Mouse (Mus musculus): ENCODE measurements around the gene Samd14. TPM values are rescaled to one million over a fixed set of nuclear protein-coding genes. Genes with fewer than 3 reads are reported as not detected.

The Samd14 gene
- polyA plus RNA-seq, 1 experiment from 2014 or later = 9.0 TPM

DNA sequence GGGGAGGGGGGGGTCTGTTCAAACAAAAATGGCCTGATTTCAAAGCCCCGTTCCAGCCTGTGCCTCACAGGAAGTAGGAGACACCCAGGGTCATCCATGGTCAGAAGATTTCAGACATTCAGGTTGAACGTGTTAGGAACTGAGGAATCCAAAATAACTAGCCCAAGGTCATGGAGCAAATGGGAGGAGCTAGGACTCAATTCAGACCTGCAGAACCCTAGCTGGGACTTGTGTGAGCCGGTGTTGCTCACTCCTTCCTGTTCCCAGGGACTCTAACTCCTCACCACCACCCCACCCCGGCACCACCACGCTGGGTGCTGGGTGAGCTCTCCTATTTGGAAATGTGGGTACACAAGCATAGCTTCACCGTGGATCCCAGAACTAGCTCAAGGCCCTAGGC lies 22.3 kb upstream of the Samd14 start:
- peak overlapping the region; percentile 30; the same call in 1 of the 2 replicates for H3K9ac ChIP-seq (ENCODE audit: low read length)
- H3K4me1 ChIP-seq (ENCODE audit: control insufficient read depth, insufficient read depth, low read length) = peaks cover 27% of the 10 kb centered on the region
- no peak overlapping the region for H3K4me2 ChIP-seq (ENCODE audit: low read depth, low read length)

DNA sequence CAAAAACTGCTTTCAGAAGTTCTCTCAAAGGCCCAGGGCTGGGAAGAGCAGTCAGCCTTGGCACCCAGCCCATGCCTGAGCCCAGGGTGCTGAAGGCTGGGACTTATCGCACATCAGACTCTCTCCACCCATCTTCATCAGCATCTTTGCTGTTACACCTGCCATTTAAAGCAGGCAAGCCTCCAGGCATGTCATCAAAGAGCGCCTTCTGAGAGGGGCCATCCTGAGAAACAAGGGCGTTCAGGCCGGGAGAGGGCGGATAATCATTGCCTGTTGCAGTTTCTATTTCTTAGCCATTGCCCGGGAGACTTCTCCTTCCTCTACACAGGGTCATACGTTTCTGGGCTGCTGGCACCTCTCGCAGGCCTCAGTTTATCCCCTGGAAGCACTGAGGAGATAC lies 21.8 kb upstream of the Samd14 start:
- Histone ChIP-seq H3K9ac (ENCODE audit: low read length) (no peak overlapping the region), H3K4me2 (ENCODE audit: low read depth, low read length) (no peak overlapping the region), H3K36me3 (ENCODE audit: control insufficient read depth, insufficient read depth) (no peaks in the 10 kb centered on the region), H3K9me3 (replicated peaks; ENCODE audit: control insufficient read depth, low read length) (no peaks in the 10 kb centered on the region), H3K4me1 (ENCODE audit: control insufficient read depth, insufficient read depth, low read length) (peaks cover 31% of the 10 kb centered on the region), H3K27me3 (ENCODE audit: control insufficient read depth, insufficient read depth, low read length) (no peaks in the 10 kb centered on the region), H3K4me3 (ENCODE audit: low read length) (no peak overlapping the region), H3K27ac (ENCODE audit: low read length) (no peak overlapping the region)
- WGBS = 72% methylated on average over 8 of the region's 8 CpGs
- ATAC-seq (replicated peaks; ENCODE audit: extremely low read depth, insufficient read depth, low FRiP score) = no peak

More for the DNA sequence above, 22.3 kb upstream of the Samd14 start:
- no peaks in the 10 kb centered on the region for H3K9me3 ChIP-seq (replicated peaks; ENCODE audit: control insufficient read depth, low read length)
- 49% methylated on average over 6 of the region's 6 CpGs for WGBS
- ATAC-seq (replicated peaks; ENCODE audit: extremely low read depth, insufficient read depth, low FRiP score) = no peak
- H3K4me3 ChIP-seq (ENCODE audit: low read length) = no peak overlapping the region
- H3K27ac ChIP-seq (ENCODE audit: low read length) = no peak overlapping the region
- no peaks in the 10 kb centered on the region for H3K36me3 ChIP-seq (ENCODE audit: control insufficient read depth, insufficient read depth)
- no peaks in the 10 kb centered on the region for H3K27me3 ChIP-seq (ENCODE audit: control insufficient read depth, insufficient read depth, low read length)

DNA sequence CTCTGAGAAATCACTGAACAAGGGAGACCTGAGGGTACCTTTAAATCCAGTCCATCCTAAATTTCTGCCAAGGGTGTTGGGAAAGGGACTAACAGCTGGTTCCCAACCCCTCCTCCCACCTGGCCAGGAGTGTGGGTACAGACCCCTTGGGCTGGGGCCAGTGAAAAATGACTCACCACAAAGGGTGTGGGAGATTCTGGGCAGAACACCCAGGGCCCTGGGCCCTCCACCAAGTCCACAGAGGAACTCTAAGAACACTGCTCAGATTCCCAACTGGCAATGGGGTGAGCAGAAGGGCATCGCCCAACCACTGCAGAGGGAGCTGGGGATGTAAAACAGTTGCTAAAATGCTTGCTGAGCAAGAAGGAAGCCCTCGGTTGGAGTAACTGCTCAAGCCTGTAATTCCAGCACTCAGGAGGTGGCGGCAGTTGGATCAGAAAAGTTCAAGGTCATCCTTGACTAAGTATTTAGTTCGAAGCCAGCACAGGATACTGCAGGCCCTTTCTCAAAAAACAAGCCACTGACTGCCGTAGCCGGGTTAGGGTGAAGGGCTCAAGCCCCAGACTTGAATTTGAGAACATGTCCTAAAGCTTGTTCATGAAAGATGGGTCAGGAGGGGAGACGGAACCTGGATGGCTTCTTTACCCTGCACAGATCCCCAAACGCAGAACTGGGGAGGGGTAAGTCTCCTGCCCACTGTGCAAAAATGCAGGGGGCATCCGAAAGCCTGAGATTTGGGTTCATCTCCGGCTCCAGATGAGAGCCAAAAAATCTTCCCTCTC lies 20.7 kb upstream of the Samd14 start:
- H3K36me3 ChIP-seq (ENCODE audit: control insufficient read depth, insufficient read depth) = no peaks in the 10 kb centered on the region
- H3K27me3 ChIP-seq (ENCODE audit: control insufficient read depth, insufficient read depth, low read length) = no peaks in the 10 kb centered on the region
- H3K9me3 ChIP-seq (replicated peaks; ENCODE audit: control insufficient read depth, low read length) = no peaks in the 10 kb centered on the region
- WGBS = 19% methylated on average over 10 of the region's 10 CpGs
- H3K4me1 ChIP-seq (ENCODE audit: control insufficient read depth, insufficient read depth, low read length) = peaks cover 42% of the 10 kb centered on the region
- no peak for ATAC-seq (replicated peaks; ENCODE audit: extremely low read depth, insufficient read depth, low FRiP score)
- peak overlapping the region; percentile 98 for H3K4me2 ChIP-seq (ENCODE audit: low read depth, low read length)
- H3K27ac ChIP-seq (ENCODE audit: low read length) = peak overlapping the region; percentile 94
- peak overlapping the region; percentile 93 for H3K4me3 ChIP-seq (ENCODE audit: low read length)
- peak overlapping the region; percentile 73 for H3K9ac ChIP-seq (ENCODE audit: low read length)

DNA sequence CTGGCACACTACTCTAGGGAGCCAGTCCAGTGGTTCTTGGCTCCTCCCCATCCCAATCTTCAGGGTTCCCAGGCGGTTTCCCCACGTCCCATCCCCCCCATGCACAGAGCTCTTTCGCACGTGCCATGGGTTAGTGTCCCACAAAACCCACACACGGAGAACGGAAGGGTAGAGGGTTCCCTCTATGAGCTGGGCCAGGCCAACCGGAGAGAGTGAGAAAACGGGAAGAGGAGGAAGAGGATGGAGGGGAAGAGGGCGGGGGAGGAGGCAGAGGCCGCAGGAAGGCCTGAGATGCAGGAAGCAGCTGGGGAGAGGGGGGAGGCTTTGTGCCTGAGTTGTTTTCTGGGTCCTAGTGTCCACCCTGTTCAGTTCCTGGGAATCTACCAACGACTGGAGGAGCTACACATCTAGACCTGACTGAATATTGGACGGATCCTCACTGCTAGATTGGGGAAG lies 20.1 kb upstream of the Samd14 start:
- ATAC-seq (replicated peaks; ENCODE audit: extremely low read depth, insufficient read depth, low FRiP score) = peak; percentile 59
- peak overlapping the region; percentile 93 for H3K4me3 ChIP-seq (ENCODE audit: low read length)
- H3K36me3 ChIP-seq (ENCODE audit: control insufficient read depth, insufficient read depth) = no peaks in the 10 kb centered on the region
- peak overlapping the region; percentile 98 for H3K4me2 ChIP-seq (ENCODE audit: low read depth, low read length)
- peaks cover 48% of the 10 kb centered on the region for H3K4me1 ChIP-seq (ENCODE audit: control insufficient read depth, insufficient read depth, low read length)
- no peaks in the 10 kb centered on the region for H3K9me3 ChIP-seq (replicated peaks; ENCODE audit: control insufficient read depth, low read length)
- H3K9ac ChIP-seq (ENCODE audit: low read length) = peak overlapping the region; percentile 73
- under 1% methylated on average over 12 of the region's 12 CpGs for WGBS
- H3K27ac ChIP-seq (ENCODE audit: low read length) = peak overlapping the region; percentile 94
- no peaks in the 10 kb centered on the region for H3K27me3 ChIP-seq (ENCODE audit: control insufficient read depth, insufficient read depth, low read length)

DNA sequence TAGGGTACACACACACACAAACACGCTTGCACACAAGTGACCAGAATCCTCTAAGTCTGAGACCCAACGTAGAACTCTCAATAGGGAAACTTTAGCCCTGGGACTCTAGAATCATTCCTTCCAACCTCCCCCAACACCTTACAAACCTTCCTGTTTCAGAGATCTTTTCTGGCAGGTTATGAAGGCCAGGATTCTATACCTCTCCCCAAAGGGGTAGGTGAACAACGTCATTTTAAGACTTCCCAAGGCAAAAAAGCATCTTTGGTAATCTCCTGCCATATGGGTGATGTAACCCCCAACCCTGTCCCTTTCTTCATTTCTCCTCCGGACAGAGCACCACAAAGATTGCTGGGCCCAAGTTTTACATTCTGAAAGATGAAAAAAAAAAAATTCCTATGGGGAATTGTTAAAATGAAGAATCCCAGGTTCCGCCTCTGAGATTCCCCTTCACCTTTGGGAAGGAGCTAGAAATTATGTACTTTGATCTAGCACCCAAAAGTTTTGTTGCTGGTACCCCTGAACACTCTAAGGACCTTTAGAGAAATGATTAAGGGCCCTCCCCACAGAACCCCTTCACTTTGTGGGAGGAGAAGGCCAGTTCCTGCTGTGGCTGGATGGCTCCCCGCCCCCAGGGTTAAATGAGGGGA lies 19.5 kb upstream of the Samd14 start:
- no peak for ATAC-seq (replicated peaks; ENCODE audit: extremely low read depth, insufficient read depth, low FRiP score)
- H3K4me3 ChIP-seq (ENCODE audit: low read length) = peak overlapping the region; percentile 93
- H3K4me1 ChIP-seq (ENCODE audit: control insufficient read depth, insufficient read depth, low read length) = peaks cover 55% of the 10 kb centered on the region
- peak overlapping the region; percentile 95 for H3K9ac ChIP-seq (ENCODE audit: low read length)
- H3K27me3 ChIP-seq (ENCODE audit: control insufficient read depth, insufficient read depth, low read length) = no peaks in the 10 kb centered on the region
- no peaks in the 10 kb centered on the region for H3K9me3 ChIP-seq (replicated peaks; ENCODE audit: control insufficient read depth, low read length)
- 41% methylated on average over 6 of the region's 6 CpGs for WGBS
- H3K4me2 ChIP-seq (ENCODE audit: low read depth, low read length) = peak overlapping the region; percentile 98
- H3K27ac ChIP-seq (ENCODE audit: low read length) = peak overlapping the region; percentile 94
- H3K36me3 ChIP-seq (ENCODE audit: control insufficient read depth, insufficient read depth) = no peaks in the 10 kb centered on the region

DNA sequence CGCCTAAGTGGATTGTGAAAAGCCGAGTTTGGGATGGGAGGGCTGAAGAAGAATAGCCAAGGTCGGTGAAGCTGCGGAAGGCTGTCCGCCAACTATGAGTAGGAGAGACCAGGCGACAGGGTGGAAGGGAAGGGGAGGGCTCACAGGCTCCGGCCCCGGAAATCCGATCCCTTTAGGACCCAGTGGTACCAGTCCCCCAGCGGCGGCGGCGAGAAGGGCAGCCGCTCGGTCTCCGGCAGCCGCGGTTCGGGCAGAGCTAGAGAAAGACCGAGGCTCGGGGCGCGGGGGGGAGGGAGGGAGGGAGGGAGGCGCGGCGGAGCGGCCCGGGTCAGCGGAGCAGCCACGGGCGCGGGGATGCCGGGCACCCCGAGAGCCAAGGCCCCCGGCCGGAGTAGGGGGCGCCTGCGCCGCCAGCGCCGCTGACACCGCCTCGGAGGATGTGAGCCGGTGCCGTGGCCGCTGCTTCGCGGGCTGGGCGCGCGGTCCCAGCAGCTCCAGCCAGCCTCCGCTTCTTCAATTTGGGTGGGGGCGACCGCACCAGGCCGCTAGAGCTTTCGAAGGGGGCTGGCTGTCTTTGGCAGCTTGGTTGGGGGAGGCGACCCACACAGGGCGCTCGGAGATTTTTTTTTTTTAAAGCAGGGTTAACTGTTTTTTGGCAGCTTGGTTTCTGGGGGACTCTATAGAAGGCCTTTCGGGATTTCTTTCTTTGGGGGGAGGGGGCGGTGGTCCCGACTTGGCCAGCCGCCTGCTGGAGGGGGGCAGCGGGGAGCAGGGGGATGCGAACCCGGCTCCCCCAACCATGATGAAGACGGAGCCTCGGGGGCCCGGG lies 18.7 kb upstream of the Samd14 start, which contains the start of gene Ppp1r9b:
Gene Ppp1r9b, plus strand, starts transcription at position 287 of the 829 bp plus-strand sequence.
- Histone ChIP-seq H3K4me1 (ENCODE audit: control insufficient read depth, insufficient read depth, low read length) (peaks cover 62% of the 10 kb centered on the region), H3K4me3 (ENCODE audit: low read length) (peak within 1 kb of the TSS; percentile 93), H3K9ac (ENCODE audit: low read length) (peak within 1 kb of the TSS; percentile 95), H3K9me3 (replicated peaks; ENCODE audit: control insufficient read depth, low read length) (no peaks in the 10 kb centered on the region), H3K27me3 (ENCODE audit: control insufficient read depth, insufficient read depth, low read length) (no peaks in the 10 kb centered on the region), H3K27ac (ENCODE audit: low read length) (peak within 1 kb of the TSS; percentile 94), H3K4me2 (ENCODE audit: low read depth, low read length) (peak within 1 kb of the TSS; percentile 98), H3K36me3 (ENCODE audit: control insufficient read depth, insufficient read depth) (no peaks in the 10 kb centered on the region)
- peak; percentile 82 for ATAC-seq (replicated peaks; ENCODE audit: extremely low read depth, insufficient read depth, low FRiP score)
- under 1% methylated on average over 59 of the region's 69 CpGs for WGBS

DNA sequence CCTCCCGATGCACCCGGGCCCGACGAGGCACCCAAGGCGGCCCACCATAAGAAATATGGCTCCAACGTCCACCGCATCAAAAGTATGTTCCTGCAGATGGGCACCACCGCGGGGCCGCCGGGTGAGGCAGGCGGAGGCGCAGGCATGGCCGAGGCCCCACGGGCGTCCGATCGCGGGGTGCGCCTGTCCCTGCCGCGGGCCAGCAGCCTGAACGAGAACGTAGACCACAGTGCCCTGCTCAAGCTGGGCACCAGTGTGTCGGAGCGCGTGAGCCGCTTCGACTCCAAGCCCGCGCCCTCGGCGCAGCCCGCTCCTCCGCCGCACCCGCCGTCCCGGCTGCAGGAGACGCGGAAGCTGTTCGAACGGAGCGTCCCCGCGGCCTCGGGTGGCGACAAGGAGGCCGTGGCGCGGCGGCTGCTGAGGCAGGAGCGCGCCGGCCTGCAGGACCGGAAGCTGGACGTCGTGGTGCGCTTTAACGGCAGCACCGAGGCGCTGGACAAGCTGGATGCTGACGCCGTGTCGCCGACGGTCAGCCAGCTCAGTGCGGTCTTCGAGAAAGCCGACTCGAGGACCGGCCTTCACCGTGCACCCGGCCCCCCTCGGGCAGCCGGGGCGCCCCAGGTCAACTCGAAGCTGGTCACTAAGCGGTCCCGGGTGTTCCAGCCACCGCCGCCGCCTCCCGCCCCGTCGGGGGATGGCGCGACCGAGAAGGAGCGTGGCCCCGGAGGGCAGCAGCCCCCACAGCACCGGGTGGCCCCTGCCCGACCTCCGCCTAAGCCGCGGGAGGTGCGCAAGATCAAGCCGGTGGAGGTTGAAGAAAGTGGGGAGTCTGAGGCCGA lies 17.8 kb upstream of the Samd14 start:
- peak overlapping the region; percentile 94 for H3K27ac ChIP-seq (ENCODE audit: low read length)
- peaks cover 69% of the 10 kb centered on the region for H3K4me1 ChIP-seq (ENCODE audit: control insufficient read depth, insufficient read depth, low read length)
- no peak for ATAC-seq (replicated peaks; ENCODE audit: extremely low read depth, insufficient read depth, low FRiP score)
- no peaks in the 10 kb centered on the region for H3K9me3 ChIP-seq (replicated peaks; ENCODE audit: control insufficient read depth, low read length)
- H3K27me3 ChIP-seq (ENCODE audit: control insufficient read depth, insufficient read depth, low read length) = no peaks in the 10 kb centered on the region
- peak overlapping the region; percentile 98 for H3K4me2 ChIP-seq (ENCODE audit: low read depth, low read length)
- under 1% methylated on average over 99 of the region's 99 CpGs for WGBS
- peak overlapping the region; percentile 93 for H3K4me3 ChIP-seq (ENCODE audit: low read length)
- H3K36me3 ChIP-seq (ENCODE audit: control insufficient read depth, insufficient read depth) = peaks cover 4% of the 10 kb centered on the region; the same call in 1 of the 2 replicates
- peak overlapping the region; percentile 95 for H3K9ac ChIP-seq (ENCODE audit: low read length)

DNA sequence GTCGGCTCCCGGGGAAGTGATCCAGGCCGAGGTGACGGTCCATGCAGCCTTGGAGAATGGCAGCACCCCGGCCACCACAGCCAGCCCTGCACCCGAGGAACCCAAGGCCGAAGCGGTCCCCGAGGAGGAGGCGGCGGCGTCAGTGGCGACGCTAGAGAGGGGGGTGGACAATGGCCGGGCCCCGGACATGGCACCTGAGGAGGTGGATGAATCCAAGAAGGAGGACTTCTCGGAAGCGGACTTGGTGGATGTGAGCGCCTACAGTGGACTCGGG lies 17.3 kb upstream of the Samd14 start:
- Histone ChIP-seq H3K4me3 (ENCODE audit: low read length) (peak overlapping the region; percentile 93), H3K4me1 (ENCODE audit: control insufficient read depth, insufficient read depth, low read length) (peaks cover 65% of the 10 kb centered on the region), H3K27me3 (ENCODE audit: control insufficient read depth, insufficient read depth, low read length) (no peaks in the 10 kb centered on the region), H3K36me3 (ENCODE audit: control insufficient read depth, insufficient read depth) (peaks cover 7% of the 10 kb centered on the region; the same call in 1 of the 2 replicates), H3K9me3 (replicated peaks; ENCODE audit: control insufficient read depth, low read length) (no peaks in the 10 kb centered on the region), H3K27ac (ENCODE audit: low read length) (peak overlapping the region; percentile 94), H3K4me2 (ENCODE audit: low read depth, low read length) (peak overlapping the region; percentile 98), H3K9ac (ENCODE audit: low read length) (peak overlapping the region; percentile 95)
- no peak for ATAC-seq (replicated peaks; ENCODE audit: extremely low read depth, insufficient read depth, low FRiP score)
- WGBS = under 1% methylated on average over 20 of the region's 20 CpGs

All from heart, embryonic 16.5 days (tissue).